Mouse (Mus musculus) liver, postnatal 0 days (tissue): ENCODE measurements around the gene Gm3488. TPM values are rescaled to one million over a fixed set of nuclear protein-coding genes. Genes with fewer than 3 reads are reported as not detected.
"Not testable (repeated sequence)": the region's sequence is repeated elsewhere in the genome, so short reads cannot be mapped to it uniquely, and the experiment has no call there.

Experiments used
- ATAC-seq: fragments of 200-750 bp; cut with Nextera tagmentation; 2 replicates; pipeline ENCODE4 v1.8.0; 2017; ENCODE audit warnings: mild to moderate bottlenecking, moderate library complexity
- DNase-seq: peaks from one replicate; pipeline ENCODE4 v3.0.0-alpha.2; 2016
- H3K27ac ChIP-seq: fragments of 300-500 bp; sonication (generic); 2 replicates; pipeline ENCODE4 v1.5.1; 2014; ENCODE audit warnings: antibody characterized with exemption, moderate library complexity, mild to moderate bottlenecking, low read depth
- H3K27me3 ChIP-seq: fragments of 300-500 bp; sonication (generic); 2 replicates; pipeline ENCODE4 v1.6.1; 2014; ENCODE audit warnings: low read length, control low read depth, mixed read lengths; ENCODE audit not compliant: insufficient read depth
- H3K36me3 ChIP-seq: fragments of 300-500 bp; sonication (generic); replicated peaks from 2 replicates; pipeline ENCODE4 v1.6.1; 2014; ENCODE audit warnings: mild to moderate bottlenecking, control low read depth, low read length, moderate library complexity, mixed read lengths; ENCODE audit not compliant: insufficient read depth
- H3K4me1 ChIP-seq: fragments of 300-500 bp; sonication (generic); 2 replicates; pipeline ENCODE4 v1.6.1; 2014; ENCODE audit warnings: antibody characterized with exemption, mild to moderate bottlenecking, control low read depth; ENCODE audit not compliant: insufficient read depth
- H3K4me2 ChIP-seq: fragments of 300-500 bp; sonication (generic); 2 replicates; pipeline ENCODE4 v1.6.1; 2014; ENCODE audit warnings: low read depth, mild to moderate bottlenecking, low read length, moderate library complexity, mixed read lengths
- H3K4me3 ChIP-seq: fragments of 300-500 bp; sonication (generic); 2 replicates; pipeline ENCODE4 v1.5.1; 2014; ENCODE audit warnings: low read depth, low read length
- H3K9ac ChIP-seq: fragments of 300-500 bp; sonication (generic); replicated peaks from 2 replicates; pipeline ENCODE4 v1.6.1; 2014; ENCODE audit warnings: mild to moderate bottlenecking, moderate library complexity
- H3K9me3 ChIP-seq: fragments of 300-500 bp; sonication (generic); 2 replicates; pipeline ENCODE4 v1.6.1; 2016; ENCODE audit warnings: mild to moderate bottlenecking, control low read depth, low read length, mixed read lengths
- WGBS: fragments of 180-500 bp; shearing (Covaris S2); extraction: QIAGEN DNeasy Blood & Tissue Kit; methylation state at CpG from one replicate; pipeline ENCODE4 v1.1.7; 2014; ENCODE audit not compliant: insufficient replicate concordance; 5-methylcytosine and 5-hydroxymethylcytosine counted together
- polyA plus RNA-seq: library from polyadenylated mRNA; unstranded; fragments of >200 nt; fragmentation: Nextera tagmentation; extraction: Ambion mirVana; gene quantifications from 2 replicates; pipeline ENCODE4 v1.2.1, GENCODE M21; 2015

The Gm3488 gene
- not detected in 2 replicates for polyA plus RNA-seq

- not testable (repeated sequence) for H3K4me2 ChIP-seq, H3K27ac ChIP-seq, DNase-seq, H3K4me1 ChIP-seq, H3K36me3 ChIP-seq, H3K9me3 ChIP-seq, H3K27me3 ChIP-seq, H3K4me3 ChIP-seq, H3K9ac ChIP-seq, ATAC-seq
- WGBS = no CpG with 5 or more reads among the region's 35 CpGs
These were observed at the start of gene Gm3488 for GRCm38 (mm10) chr14:5501374-5501773. Gm3488 (plus strand) TSS chr14:5501674.

- H3K9me3 ChIP-seq, H3K9ac ChIP-seq, ATAC-seq, H3K4me1 ChIP-seq, H3K4me3 ChIP-seq, H3K36me3 ChIP-seq, H3K27ac ChIP-seq, DNase-seq, H3K4me2 ChIP-seq, H3K27me3 ChIP-seq: not testable (repeated sequence)
- no CpG with 5 or more reads among the region's 3 CpGs for WGBS
These were observed 46.1 kb upstream of the Gm3488 start, which contains the start of gene Gm3194 for GRCm38 (mm10) chr14:5455367-5455766. Gm3194 (minus strand) TSS chr14:5455467.

- not testable (repeated sequence) for H3K4me2 ChIP-seq, H3K4me3 ChIP-seq, ATAC-seq, H3K27me3 ChIP-seq, H3K27ac ChIP-seq, H3K9ac ChIP-seq, H3K9me3 ChIP-seq, H3K36me3 ChIP-seq, H3K4me1 ChIP-seq, DNase-seq
- WGBS = no CpG with 5 or more reads among the region's 19 CpGs
These were observed 41.0 kb upstream of the Gm3488 start for GRCm38 (mm10) chr14:5460469-5460868.

GRCm38 (mm10) chr14:5477730-5478129 is 23.7 kb upstream of the Gm3488 start, which contains the start of gene Gm8246:
Gm8246 (minus strand) TSS chr14:5477830.
- H3K27ac ChIP-seq, ATAC-seq, H3K27me3 ChIP-seq, DNase-seq, H3K4me2 ChIP-seq, H3K4me1 ChIP-seq, H3K4me3 ChIP-seq, H3K36me3 ChIP-seq, H3K9ac ChIP-seq, H3K9me3 ChIP-seq: not testable (repeated sequence)
- no CpG with 5 or more reads among the region's 3 CpGs for WGBS

GRCm38 (mm10) chr14:5483907-5484306 is 17.6 kb upstream of the Gm3488 start, which contains the start of gene Gm3187:
Gm3187 (plus strand) TSS chr14:5484207.
- H3K4me2 ChIP-seq, H3K4me3 ChIP-seq, H3K36me3 ChIP-seq, DNase-seq, H3K4me1 ChIP-seq, ATAC-seq, H3K27me3 ChIP-seq, H3K27ac ChIP-seq, H3K9me3 ChIP-seq, H3K9ac ChIP-seq: not testable (repeated sequence)
- WGBS = 67% methylated on average over 4 of the region's 5 CpGs

GRCm38 (mm10) chr14:5538196-5538595 is 36.7 kb downstream of the Gm3488 start, which contains the start of gene Gm3532:
Gm3532 (plus strand) TSS chr14:5538496.
- not testable (repeated sequence) for H3K36me3 ChIP-seq, DNase-seq, H3K27ac ChIP-seq, H3K4me3 ChIP-seq, H3K27me3 ChIP-seq, H3K9ac ChIP-seq, ATAC-seq, H3K9me3 ChIP-seq, H3K4me1 ChIP-seq, H3K4me2 ChIP-seq
- WGBS = no CpG with 5 or more reads among the region's 2 CpGs

Other genes with a start within 250 kb of the Gm3488 start
- not detected in 2 replicates for gene Gm3526, start 241.1 kb upstream of the Gm3488 start, polyA plus RNA-seq
- gene Gm3542, start 166.7 kb upstream of the Gm3488 start, polyA plus RNA-seq = not detected in 2 replicates
- not detected in 2 replicates for gene Gm3500, start 112.6 kb upstream of the Gm3488 start, polyA plus RNA-seq
- not detected in 2 replicates for gene Gm3194, start 46.2 kb upstream of the Gm3488 start, polyA plus RNA-seq
- not detected in 2 replicates for gene Gm8246, start 23.8 kb upstream of the Gm3488 start, polyA plus RNA-seq
- not detected in 2 replicates for gene Gm3187, start 17.5 kb upstream of the Gm3488 start, polyA plus RNA-seq
- gene Gm3532, start 36.8 kb downstream of the Gm3488 start, polyA plus RNA-seq = not detected in 2 replicates
- not detected in 2 replicates for gene Gm8265, start 131.4 kb downstream of the Gm3488 start, polyA plus RNA-seq
- not detected in 2 replicates for gene Gm9603, start 185.8 kb downstream of the Gm3488 start, polyA plus RNA-seq
- gene Gm3373, start 239.9 kb downstream of the Gm3488 start, polyA plus RNA-seq = not detected in 2 replicates